Mouse (Mus musculus) stomach, embryonic 14.5 days (tissue): ENCODE results near the gene Gtsf1l. TPM values are rescaled to one million over a fixed set of nuclear protein-coding genes. Genes with fewer than 3 reads are reported as not detected.

Source experiments
- ATAC-seq: fragments of 200-750 bp; cut with Nextera tagmentation; 2 replicates; pipeline ENCODE4 v1.8.0; 2017; ENCODE audit warnings: low read depth, moderate TSS enrichment; ENCODE audit not compliant: insufficient number of reproducible peaks, insufficient read depth, low FRiP score
- H3K27ac ChIP-seq: fragments of 300-500 bp; sonication (generic); 2 replicates; pipeline ENCODE4 v1.5.1; 2014; ENCODE audit warnings: mild to moderate bottlenecking, low read length, moderate library complexity, mixed read lengths
- H3K27me3 ChIP-seq: fragments of 300-500 bp; sonication (generic); 2 replicates; pipeline ENCODE4 v1.6.1; 2014; ENCODE audit warnings: low read length, control low read depth, mixed read lengths; ENCODE audit not compliant: control insufficient read depth, insufficient read depth
- H3K36me3 ChIP-seq: fragments of 300-500 bp; sonication (generic); 2 replicates; pipeline ENCODE4 v1.6.1; 2014; ENCODE audit warnings: mild to moderate bottlenecking, control low read depth, low read length, moderate library complexity, mixed read lengths; ENCODE audit not compliant: control insufficient read depth, insufficient read depth
- H3K4me1 ChIP-seq: fragments of 300-500 bp; sonication (generic); 2 replicates; pipeline ENCODE4 v1.6.1; 2014; ENCODE audit warnings: low read length, control low read depth, mixed read lengths; ENCODE audit not compliant: control insufficient read depth, insufficient read depth
- H3K4me2 ChIP-seq: fragments of 300-500 bp; sonication (generic); replicated peaks from 2 replicates; pipeline ENCODE4 v1.6.1; 2014; ENCODE audit warnings: low read depth, low read length, control low read depth
- H3K4me3 ChIP-seq: fragments of 300-500 bp; sonication (generic); 2 replicates; pipeline ENCODE4 v1.5.1; 2014; ENCODE audit warnings: low read depth, low read length, control low read depth
- H3K9ac ChIP-seq: fragments of 300-500 bp; sonication (generic); replicated peaks from 2 replicates; pipeline ENCODE4 v1.6.1; 2014; ENCODE audit warnings: low read depth, mild to moderate bottlenecking, control low read depth, low read length, moderate library complexity, mixed read lengths
- H3K9me3 ChIP-seq: fragments of 300-500 bp; sonication (generic); 2 replicates; pipeline ENCODE4 v1.6.1; 2016; ENCODE audit warnings: low read depth, low read length, control low read depth; ENCODE audit not compliant: control insufficient read depth
- WGBS: fragments of 180-500 bp; shearing (Covaris S2); extraction: QIAGEN DNeasy Blood & Tissue Kit; methylation state at CpG from one replicate; pipeline ENCODE4 v1.1.7; 2014; 5-methylcytosine and 5-hydroxymethylcytosine counted together
- polyA plus RNA-seq: library from polyadenylated mRNA; unstranded; fragments of >200 nt; fragmentation: Nextera tagmentation; extraction: Ambion mirVana; gene quantifications from 2 replicates; pipeline ENCODE4 v1.2.1, GENCODE M21; 2014

Gtsf1l gene
- polyA plus RNA-seq, result not detected in 2 replicates

DNA sequence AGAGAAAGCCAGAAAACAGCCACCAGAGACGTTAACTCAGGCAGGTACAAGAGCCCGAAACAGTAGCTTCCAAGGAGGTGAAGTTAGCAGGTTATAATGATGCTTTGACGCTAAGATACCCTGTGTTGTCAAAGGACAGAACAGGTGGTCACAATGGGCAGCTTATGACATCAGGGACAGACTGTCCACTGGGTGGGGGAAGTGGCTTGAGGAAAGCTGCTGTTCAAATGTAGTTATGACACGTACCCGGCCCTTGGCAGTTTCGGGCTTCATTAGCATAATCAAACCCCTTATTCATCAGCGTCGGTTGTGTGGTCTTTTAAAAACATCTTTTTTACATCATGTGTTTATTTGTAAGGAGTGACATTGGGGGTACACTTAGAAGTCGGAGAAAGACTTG is at the start of gene Gtsf1l:
Gtsf1l (minus strand) TSS at position 128 of the 400 bp plus-strand sequence.
- Histone ChIP-seq H3K4me2 (no peak within 1 kb of the TSS), H3K27me3 (no peaks in the 10 kb centered on the region), H3K27ac (no peak within 1 kb of the TSS), H3K4me1 (no peaks in the 10 kb centered on the region), H3K9ac (no peak within 1 kb of the TSS), H3K4me3 (no peak within 1 kb of the TSS), H3K9me3 (no peaks in the 10 kb centered on the region), H3K36me3 (no peaks in the 10 kb centered on the region)
- whole genome bisulfite sequencing, result 90% methylated on average over 9 of the region's 9 CpGs
- no peak for ATAC-seq

DNA sequence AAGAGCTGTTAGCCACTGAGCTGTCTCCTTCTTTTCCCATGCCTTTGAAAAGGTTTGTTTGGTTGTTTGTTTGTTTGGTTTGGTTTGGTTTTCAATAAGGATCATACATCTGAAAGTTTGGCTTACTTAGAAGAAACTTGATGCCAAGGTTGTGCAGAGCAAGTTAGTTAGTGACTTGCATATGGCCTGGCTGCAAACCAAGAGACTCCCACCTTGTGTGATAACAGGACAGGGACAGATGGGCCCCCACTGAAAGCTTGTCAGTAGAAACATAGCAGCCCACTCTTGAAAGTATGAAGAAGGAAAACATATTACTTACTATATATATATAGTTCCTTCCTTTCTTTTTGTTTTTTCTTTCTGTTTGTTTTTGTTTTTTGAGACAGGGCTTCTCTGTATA is 49.3 kb upstream of the Gtsf1l start:
- Histone ChIP-seq H3K27me3 (no peaks in the 10 kb centered on the region), H3K36me3 (no peaks in the 10 kb centered on the region), H3K4me2 (no peak overlapping the region), H3K4me3 (no peak overlapping the region), H3K4me1 (no peaks in the 10 kb centered on the region), H3K27ac (no peak overlapping the region), H3K9me3 (no peaks in the 10 kb centered on the region), H3K9ac (no peak overlapping the region)
- no peak for ATAC-seq

DNA sequence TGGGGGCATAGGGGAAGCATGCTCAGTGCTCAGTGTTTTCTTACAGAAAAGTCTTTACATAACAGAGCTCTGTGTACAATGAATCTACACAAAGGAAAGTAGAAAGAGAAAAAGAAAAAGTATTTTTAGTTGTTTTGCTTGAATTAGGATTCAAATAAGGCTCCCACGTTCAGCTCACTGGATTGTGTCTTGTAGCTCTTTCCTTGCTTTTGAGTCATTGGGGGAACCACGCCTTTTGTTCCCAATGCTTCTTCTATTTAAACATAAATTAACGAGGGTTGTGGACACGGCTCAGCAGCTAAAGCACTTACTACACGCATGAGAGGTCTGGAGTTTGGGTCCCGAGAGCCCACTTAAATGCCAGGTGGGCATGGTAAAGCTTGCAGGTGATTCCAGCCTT is 48.3 kb upstream of the Gtsf1l start:
- 82% methylated on average over 6 of the region's 6 CpGs for WGBS
- Histone ChIP-seq H3K4me2 (no peak overlapping the region), H3K27me3 (no peaks in the 10 kb centered on the region), H3K36me3 (no peaks in the 10 kb centered on the region), H3K4me1 (no peaks in the 10 kb centered on the region), H3K9me3 (no peaks in the 10 kb centered on the region), H3K27ac (no peak overlapping the region), H3K4me3 (no peak overlapping the region), H3K9ac (no peak overlapping the region)
- no peak for ATAC-seq

DNA sequence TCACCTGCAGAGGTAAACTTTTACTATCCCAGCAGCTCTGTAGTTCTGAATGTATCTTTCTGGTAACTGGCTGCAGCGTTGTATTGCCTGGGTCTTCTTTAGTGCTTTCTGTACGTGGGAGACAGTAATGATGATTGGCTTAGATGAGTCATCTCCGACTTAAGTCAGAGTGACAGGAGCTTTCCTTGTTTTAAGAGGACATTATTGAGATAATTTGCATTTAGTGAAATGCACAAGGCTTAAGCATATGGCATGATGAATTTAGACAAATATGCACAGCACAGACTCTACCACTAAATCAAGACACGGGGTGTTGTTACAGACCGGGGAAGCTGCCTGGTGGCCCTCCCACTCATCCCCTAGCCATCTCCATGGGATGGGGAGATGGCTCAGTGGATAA is 44.7 kb upstream of the Gtsf1l start:
- no peak for ATAC-seq
- Histone ChIP-seq H3K27ac (no peak overlapping the region), H3K4me1 (no peaks in the 10 kb centered on the region), H3K9ac (no peak overlapping the region), H3K9me3 (no peaks in the 10 kb centered on the region), H3K4me2 (no peak overlapping the region), H3K27me3 (no peaks in the 10 kb centered on the region), H3K4me3 (no peak overlapping the region), H3K36me3 (no peaks in the 10 kb centered on the region)
- 79% methylated on average over 5 of the region's 5 CpGs for WGBS

DNA sequence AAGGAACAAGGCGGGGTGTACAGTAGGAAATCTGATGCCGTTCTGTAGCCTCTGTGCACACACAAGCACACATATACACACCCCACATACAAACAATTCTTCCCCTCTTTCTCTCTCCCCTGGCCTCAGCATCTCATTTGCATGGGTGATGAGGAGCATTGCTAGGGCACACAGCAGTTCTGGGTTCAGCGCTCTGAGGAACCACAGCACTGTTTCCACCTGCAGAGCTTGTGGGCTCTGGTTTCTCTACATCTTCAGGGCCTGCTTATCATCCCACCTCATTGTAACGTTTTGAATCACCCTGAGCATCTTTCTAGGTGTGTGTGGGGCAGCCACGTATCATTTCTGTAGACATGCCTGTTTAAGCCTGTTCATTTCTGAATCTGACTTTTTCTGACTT is 43.2 kb upstream of the Gtsf1l start:
- no peak for ATAC-seq
- 81% methylated on average over 5 of the region's 5 CpGs for whole genome bisulfite sequencing
- Histone ChIP-seq H3K9me3 (no peaks in the 10 kb centered on the region), H3K4me3 (no peak overlapping the region), H3K27me3 (no peaks in the 10 kb centered on the region), H3K36me3 (no peaks in the 10 kb centered on the region), H3K9ac (no peak overlapping the region), H3K27ac (no peak overlapping the region), H3K4me1 (no peaks in the 10 kb centered on the region), H3K4me2 (no peak overlapping the region)

DNA sequence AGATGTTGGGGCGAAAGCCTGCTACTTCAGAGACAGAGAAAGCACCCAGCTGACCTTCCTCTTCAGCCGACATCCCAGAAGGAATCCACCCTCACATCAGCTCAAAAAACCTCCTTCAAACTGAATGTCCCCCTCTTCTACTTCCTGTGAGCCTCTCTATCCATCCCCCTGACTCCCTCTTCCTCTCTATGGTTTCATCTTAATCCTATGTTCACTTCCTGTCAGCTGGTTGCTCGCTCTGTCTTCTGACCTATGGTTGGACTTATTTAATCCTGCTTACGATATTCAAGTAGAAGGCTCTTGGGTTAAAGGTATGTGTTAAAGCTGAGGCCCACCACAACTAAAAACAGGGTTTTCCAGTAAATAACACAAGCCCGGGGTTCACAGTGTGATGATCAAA is 35.8 kb upstream of the Gtsf1l start:
- H3K9ac ChIP-seq, result no peak overlapping the region
- WGBS, result 74% methylated on average over 5 of the region's 5 CpGs
- no peaks in the 10 kb centered on the region for H3K36me3 ChIP-seq
- H3K4me1 ChIP-seq, result no peaks in the 10 kb centered on the region
- ATAC-seq, result no peak
- no peaks in the 10 kb centered on the region for H3K27me3 ChIP-seq
- no peak overlapping the region for H3K4me2 ChIP-seq
- H3K27ac ChIP-seq, result no peak overlapping the region
- H3K4me3 ChIP-seq, result no peak overlapping the region
- no peaks in the 10 kb centered on the region for H3K9me3 ChIP-seq

- no peak overlapping the region for H3K4me3 ChIP-seq
- no peaks in the 10 kb centered on the region for H3K9me3 ChIP-seq
- H3K27me3 ChIP-seq, result no peaks in the 10 kb centered on the region
- H3K36me3 ChIP-seq, result no peaks in the 10 kb centered on the region
- no peaks in the 10 kb centered on the region for H3K4me1 ChIP-seq
- no peak overlapping the region for H3K27ac ChIP-seq
- 9% methylated on average over 9 of the region's 9 CpGs for WGBS
- ATAC-seq, result peak; percentile 92
- no peak overlapping the region for H3K9ac ChIP-seq
- peak overlapping the region; percentile 30 for H3K4me2 ChIP-seq
Observed at GRCm38 (mm10) chr2:163122319-163122718, 34.7 kb upstream of the Gtsf1l start.

- Histone ChIP-seq H3K4me2 (no peak overlapping the region), H3K9me3 (no peaks in the 10 kb centered on the region), H3K36me3 (no peaks in the 10 kb centered on the region), H3K4me3 (no peak overlapping the region), H3K9ac (no peak overlapping the region), H3K27me3 (no peaks in the 10 kb centered on the region), H3K4me1 (no peaks in the 10 kb centered on the region), H3K27ac (no peak overlapping the region)
- no peak for ATAC-seq
- 85% methylated on average over 3 of the region's 3 CpGs for WGBS
Observed at GRCm38 (mm10) chr2:163121353-163121660, 33.7 kb upstream of the Gtsf1l start.

DNA sequence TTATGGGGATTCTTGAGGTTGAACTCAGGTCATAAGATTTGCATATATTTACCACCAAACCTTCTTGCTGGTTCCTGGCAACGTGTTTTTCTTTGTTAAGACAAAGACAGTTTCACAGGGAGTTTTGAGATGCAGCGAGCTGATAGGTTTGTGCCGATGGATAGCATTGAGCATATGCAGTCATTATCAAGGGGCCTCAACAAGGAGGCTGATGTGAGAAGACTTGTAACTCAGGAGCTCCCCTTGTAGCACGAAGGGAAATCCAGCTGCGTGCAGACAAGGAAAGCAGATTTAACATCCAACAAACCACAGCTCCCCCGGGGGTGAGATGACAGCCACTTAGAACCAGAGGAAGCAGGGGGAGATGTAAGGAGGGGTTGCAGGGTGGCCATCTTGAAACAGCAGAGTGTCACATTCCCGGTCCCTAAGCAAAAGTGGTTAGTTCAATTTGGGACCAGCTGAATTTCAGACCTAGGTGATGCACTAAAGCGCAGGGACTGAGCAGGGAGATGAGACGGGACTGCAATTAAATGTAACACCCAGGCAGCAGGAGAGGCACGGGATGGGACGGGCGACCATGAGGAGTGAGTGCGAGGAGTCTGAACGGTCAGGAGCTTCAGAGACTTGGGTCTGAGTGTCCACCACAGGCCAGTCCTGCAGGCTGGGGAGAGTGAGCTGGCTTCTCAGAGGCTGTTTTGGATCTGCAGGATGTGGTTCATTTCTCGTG is 33.1 kb upstream of the Gtsf1l start:
- no peak for ATAC-seq
- no peak overlapping the region for H3K27ac ChIP-seq
- no peaks in the 10 kb centered on the region for H3K9me3 ChIP-seq
- no peaks in the 10 kb centered on the region for H3K36me3 ChIP-seq
- no peaks in the 10 kb centered on the region for H3K4me1 ChIP-seq
- 61% methylated on average over 15 of the region's 15 CpGs for WGBS
- no peaks in the 10 kb centered on the region for H3K27me3 ChIP-seq
- H3K4me3 ChIP-seq, result no peak overlapping the region
- no peak overlapping the region for H3K4me2 ChIP-seq
- H3K9ac ChIP-seq, result no peak overlapping the region
